Mouse (Mus musculus) C2C12 (cell line): ENCODE data around the gene Fiz1.

ENCODE experiments used
- CTCF ChIP-seq: IDR thresholded peaks from one replicate; pipeline ENCODE4 v1.5.1; 2011; ENCODE audit not compliant: control insufficient read depth, insufficient read depth, insufficient read length
- MAX ChIP-seq: IDR thresholded peaks from one replicate; pipeline ENCODE4 v1.6.1; 2011; ENCODE audit warnings: mild to moderate bottlenecking, control low read depth

DNA sequence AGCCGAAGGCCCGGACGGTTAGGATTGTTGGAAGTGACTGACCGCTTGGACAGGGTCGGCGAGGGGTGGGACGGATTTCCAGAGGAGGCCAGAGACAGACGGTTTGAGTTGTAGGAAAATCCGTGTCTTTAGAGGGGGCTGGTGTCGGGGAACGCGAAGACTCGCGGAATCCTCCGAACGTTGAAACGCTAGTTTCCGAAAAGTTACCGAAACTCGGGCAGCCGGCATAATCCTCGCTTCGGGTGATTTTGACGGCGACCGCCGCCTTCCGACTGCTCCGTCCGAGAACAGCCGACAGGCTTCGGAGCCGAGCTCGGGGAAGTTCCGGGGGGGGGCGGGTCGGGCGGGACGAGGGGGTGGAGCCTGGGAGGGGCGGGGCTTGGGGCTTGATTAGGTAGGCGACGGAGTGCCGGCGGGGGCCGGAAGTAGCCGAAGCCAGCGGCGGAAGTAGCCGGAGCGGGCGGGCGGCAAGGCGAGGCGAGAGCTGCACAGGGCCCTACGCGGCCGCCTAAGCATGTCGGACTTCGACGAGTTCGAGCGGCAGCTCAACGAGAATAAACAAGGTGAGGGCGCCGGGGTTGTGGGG is 47.4 kb upstream of the Fiz1 start, which contains the start of gene U2af2:
- TF ChIP-seq CTCF (no peak), MAX (no peak)
